Mouse (Mus musculus) large intestine, adult 2 months (tissue): ENCODE results near the gene Map10. TPM values are rescaled to one million over a fixed set of nuclear protein-coding genes. Genes with fewer than 3 reads are reported as not detected.

Source experiments
- DNase-seq: peaks from one replicate; pipeline ENCODE4 v3.0.0-alpha.2; 2012; ENCODE audit warnings: low read depth, low spot score
- WGBS: fragments of 180-500 bp; shearing (Covaris S2); methylation state at CpG from one replicate; pipeline ENCODE4 v1.1.7; 2018; 5-methylcytosine and 5-hydroxymethylcytosine counted together
- polyA plus RNA-seq: library from polyadenylated mRNA; depleted of rRNA; stranded (reverse); fragments of >200 nt; gene quantifications from 2 replicates; pipeline ENCODE4 v1.2.3, GENCODE M21; 2012; rRNA removed

The Map10 gene
- polyA plus RNA-seq, 1 experiment, result 0.63 TPM

DNA sequence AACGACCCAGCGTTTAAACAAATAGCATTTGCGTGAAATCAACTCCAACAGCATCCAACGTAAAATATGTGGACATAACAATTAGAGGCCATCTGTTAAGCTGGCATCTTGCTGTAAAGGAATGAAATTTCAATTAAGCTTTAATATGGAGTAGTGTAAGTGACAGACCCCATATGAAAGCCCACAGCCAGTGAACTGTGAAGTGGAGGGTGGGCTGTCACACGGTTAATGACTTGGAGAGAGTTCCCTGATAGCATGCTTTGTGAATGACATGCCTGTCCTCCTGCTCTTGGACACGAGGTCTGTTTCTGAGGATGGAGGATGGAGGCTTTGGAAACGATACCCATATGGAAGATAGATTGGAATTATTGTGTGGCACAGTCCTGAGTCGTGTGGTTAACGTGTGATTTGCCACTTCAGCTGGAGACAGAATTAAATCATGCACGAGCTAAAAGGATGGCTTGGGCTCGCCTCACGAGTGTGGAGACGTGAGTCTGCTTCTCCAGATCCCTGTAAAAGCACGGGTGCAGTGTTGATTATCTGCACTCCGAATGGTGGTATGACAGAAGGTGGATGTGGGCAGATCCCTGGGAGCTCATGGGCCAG, 33.4 kb downstream of the Map10 start:
- DNase-seq, result no peak
- 71% methylated on average over 15 of the region's 15 CpGs for WGBS

DNA sequence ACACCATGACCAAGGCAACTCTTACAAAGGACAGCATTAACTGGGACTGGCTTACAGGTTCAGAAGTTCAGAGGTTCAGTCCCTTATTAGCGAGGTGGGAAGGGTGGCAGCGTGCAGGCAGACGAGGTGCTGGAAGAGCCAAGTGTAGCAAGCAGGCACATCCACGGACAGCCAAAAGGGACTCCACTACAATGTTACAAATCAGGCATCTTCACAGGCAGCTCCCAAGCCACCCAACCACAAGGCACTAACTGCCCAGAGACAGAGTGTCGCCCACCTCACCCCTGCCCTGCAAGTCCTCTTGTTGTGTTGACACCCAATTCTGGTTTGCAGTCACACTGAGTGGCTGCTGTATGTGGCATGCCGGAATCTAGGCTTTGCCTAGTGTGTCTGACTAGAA, 34.8 kb downstream of the Map10 start:
- no peak for DNase-seq
- 86% methylated on average over 6 of the region's 6 CpGs for WGBS

GRCm38 (mm10) chr8:125705816-125706215, 36.2 kb downstream of the Map10 start:
- 80% methylated on average over 7 of the region's 7 CpGs for WGBS
- DNase-seq, result no peak

DNA sequence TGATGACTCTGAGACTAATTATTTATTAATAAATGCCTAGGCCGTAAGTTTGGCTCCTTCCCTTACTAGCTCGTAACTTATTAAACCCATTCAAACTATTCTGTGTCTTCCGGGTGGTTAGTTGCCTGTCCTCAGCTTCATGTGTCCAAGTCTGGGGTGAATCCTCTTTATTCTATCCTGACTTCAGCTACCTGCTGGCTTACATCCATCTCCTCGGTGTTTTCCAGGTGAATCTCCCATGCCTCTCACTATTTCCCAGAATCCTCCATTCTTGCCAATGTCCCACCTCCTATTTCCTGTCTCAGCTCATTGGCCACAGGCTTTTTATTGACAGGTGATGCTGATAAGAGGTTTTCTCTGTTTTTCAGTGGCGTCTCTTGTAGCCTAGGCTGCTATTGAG, 39.6 kb downstream of the Map10 start:
- WGBS, result 84% methylated on average over 5 of the region's 5 CpGs
- DNase-seq, result no peak

DNA sequence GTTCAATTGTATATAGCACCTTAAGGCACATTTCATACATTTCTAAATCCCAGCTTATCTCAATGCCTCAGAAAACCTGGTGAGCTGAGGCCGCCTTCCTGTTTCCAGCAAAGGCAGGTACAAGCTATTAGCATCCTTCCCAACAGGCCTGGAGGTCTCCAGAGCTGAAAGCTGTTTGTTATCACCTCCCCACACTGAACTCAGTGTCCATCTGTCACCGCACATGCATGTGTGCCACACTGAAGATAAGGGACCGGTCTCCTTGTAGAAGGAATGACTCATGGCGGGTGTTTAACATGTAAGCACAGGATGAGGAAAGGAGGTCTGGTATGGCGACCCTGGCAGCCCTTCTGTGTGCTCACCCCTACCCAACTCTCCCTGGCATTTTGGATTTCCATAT, 41.9 kb downstream of the Map10 start:
- WGBS, result 81% methylated on average over 5 of the region's 5 CpGs

GRCm38 (mm10) chr8:125716211-125716610, 46.6 kb downstream of the Map10 start:
- no peak for DNase-seq
- WGBS, result 54% methylated on average over 4 of the region's 4 CpGs

More for the DNA sequence above, 41.9 kb downstream of the Map10 start:
- DNase-seq, result no peak

GRCm38 (mm10) chr8:125716613-125717012, 47.0 kb downstream of the Map10 start:
- DNase-seq, result no peak
- 48% methylated on average over 7 of the region's 7 CpGs for WGBS

DNA sequence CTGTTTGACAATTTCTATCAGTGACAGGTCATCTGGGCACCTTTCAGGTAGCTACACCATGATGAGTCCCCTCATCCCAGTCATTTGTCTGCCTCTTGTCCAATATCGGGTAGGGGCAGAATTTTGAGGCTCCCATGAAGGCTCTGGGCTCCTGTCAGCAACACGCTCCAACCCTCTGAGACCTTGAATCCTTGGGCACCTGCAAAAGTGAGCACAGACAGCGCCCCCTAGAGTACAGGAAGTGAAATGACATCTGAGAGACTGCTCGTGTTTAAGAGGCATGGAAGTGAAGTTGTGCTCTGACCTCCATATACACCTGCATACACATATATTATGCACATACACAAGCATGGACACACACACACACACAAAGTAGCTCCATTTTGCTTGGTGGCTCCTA, 49.3 kb downstream of the Map10 start:
- 56% methylated on average over 4 of the region's 4 CpGs for WGBS

DNA sequence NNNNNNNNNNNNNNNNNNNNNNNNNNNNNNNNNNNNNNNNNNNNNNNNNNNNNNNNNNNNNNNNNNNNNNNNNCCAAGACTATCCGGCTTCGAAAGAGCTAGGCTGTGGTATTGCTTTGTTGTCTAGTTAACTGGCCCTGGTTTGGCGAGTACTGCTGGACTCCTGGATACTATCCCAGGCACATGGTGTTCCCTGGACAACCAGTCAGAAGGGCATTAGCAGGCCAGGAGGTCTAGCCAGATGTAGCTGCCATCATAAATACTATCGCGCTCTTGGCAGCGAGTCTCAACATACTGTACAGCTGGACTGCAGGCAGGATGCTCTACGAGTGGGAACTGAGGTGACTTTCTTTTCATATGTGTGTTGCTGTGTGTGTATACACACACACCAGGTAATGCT, 53.1 kb downstream of the Map10 start:
- 80% methylated on average over 7 of the region's 7 CpGs for WGBS

More for the DNA sequence above, 49.3 kb downstream of the Map10 start:
- no peak for DNase-seq

More for the DNA sequence above, 53.1 kb downstream of the Map10 start:
- DNase-seq, result no peak

Other genes with a start within 250 kb of the Map10 start
- 5.9 and 8.5 TPM in 2 replicates for gene Sipa1l2, start 100.0 kb upstream of the Map10 start, polyA plus RNA-seq
- 22.9 and 25.6 TPM in 2 replicates for gene Ntpcr, start 60.1 kb downstream of the Map10 start, polyA plus RNA-seq
- 0.16 and 0.20 TPM in 2 replicates for gene Pcnx2, start 228.5 kb downstream of the Map10 start, polyA plus RNA-seq
- gene Map3k21, start 240.6 kb downstream of the Map10 start, polyA plus RNA-seq, result 9.9 and 17.1 TPM in 2 replicates